Mouse (Mus musculus): Measurements from ENCODE around the gene Gpx2. TPM values are rescaled to one million over a fixed set of nuclear protein-coding genes. Genes with fewer than 3 reads are reported as not detected.
"Not testable (repeated sequence)": the region's sequence is repeated elsewhere in the genome, so short reads cannot be mapped to it uniquely, and the experiment has no call there.

The Gpx2 gene
- polyA plus RNA-seq, 1 experiment from 2014 or later: not detected

GRCm38 (mm10) chr12:76803700-76804252 lies 8.4 kb upstream of the Gpx2 start:
- H3K4me3 ChIP-seq (replicated peaks): no peak overlapping the region
- H3K27ac ChIP-seq: no peak overlapping the region
- peaks cover 25% of the 10 kb centered on the region for H3K27me3 ChIP-seq
- DNase-seq: peak; percentile 17
- H3K9ac ChIP-seq: no peak overlapping the region
- H3K36me3 ChIP-seq: no peaks in the 10 kb centered on the region
- H3K4me2 ChIP-seq: no peak overlapping the region
- H3K9me3 ChIP-seq (replicated peaks): no peaks in the 10 kb centered on the region
- ATAC-seq (ENCODE audit: low read depth): no peak
- no peaks in the 10 kb centered on the region for H3K4me1 ChIP-seq (replicated peaks)
- 41% methylated on average over 7 of the region's 7 CpGs for WGBS (ENCODE audit: insufficient replicate concordance)

- H3K36me3 ChIP-seq: no peaks in the 10 kb centered on the region
- no peak overlapping the region for H3K27ac ChIP-seq
- H3K27me3 ChIP-seq: peaks cover 31% of the 10 kb centered on the region
- H3K9ac ChIP-seq: no peak overlapping the region
- WGBS (ENCODE audit: insufficient replicate concordance): 84% methylated on average over 10 of the region's 10 CpGs
- no peak for DNase-seq
- no peak overlapping the region for H3K4me2 ChIP-seq
- no peaks in the 10 kb centered on the region for H3K9me3 ChIP-seq (replicated peaks)
- H3K4me3 ChIP-seq (replicated peaks): no peak overlapping the region
- ATAC-seq (ENCODE audit: low read depth): no peak
- no peaks in the 10 kb centered on the region for H3K4me1 ChIP-seq (replicated peaks)
These were observed 7.7 kb upstream of the Gpx2 start for GRCm38 (mm10) chr12:76803028-76803427.

GRCm38 (mm10) chr12:76798008-76798720 lies 2.8 kb upstream of the Gpx2 start:
- DNase-seq (no peak), ATAC-seq (ENCODE audit: low read depth) (no peak)
- Histone ChIP-seq H3K9ac (no peak overlapping the region), H3K4me2 (no peak overlapping the region), H3K4me3 (replicated peaks) (no peak overlapping the region), H3K9me3 (replicated peaks) (no peaks in the 10 kb centered on the region), H3K27me3 (peaks cover 41% of the 10 kb centered on the region), H3K4me1 (replicated peaks) (no peaks in the 10 kb centered on the region), H3K27ac (no peak overlapping the region), H3K36me3 (no peaks in the 10 kb centered on the region)
- WGBS (ENCODE audit: insufficient replicate concordance): 57% methylated on average over 5 of the region's 5 CpGs

DNA sequence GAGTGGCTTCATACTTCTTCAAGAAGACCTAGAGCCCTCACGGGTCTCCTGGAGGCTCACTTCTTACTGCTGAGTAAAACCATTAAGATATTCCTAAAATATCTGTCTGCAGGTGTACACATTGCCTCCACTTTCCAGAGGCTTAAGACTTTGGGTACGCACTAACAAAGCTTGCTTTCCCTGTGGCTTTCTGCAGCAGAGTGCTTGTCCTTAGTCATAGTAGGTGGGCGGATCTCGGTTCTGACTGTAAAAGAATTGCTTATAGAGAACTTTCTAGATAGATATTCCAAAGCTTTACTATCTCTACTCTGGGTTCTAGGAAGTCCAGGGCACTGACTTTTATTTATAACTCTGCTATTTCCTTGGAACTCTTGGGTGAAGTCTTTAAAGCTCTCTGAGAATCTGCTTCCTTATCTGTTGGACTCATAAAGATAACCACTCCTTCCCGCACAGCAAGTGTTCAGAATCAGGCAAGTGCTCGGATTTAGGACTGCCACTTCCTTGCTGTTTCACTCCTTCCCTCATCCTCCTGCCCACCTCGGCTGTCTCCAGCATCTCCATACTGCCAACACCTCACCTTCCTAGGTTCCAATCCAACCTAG lies 1.7 kb upstream of the Gpx2 start:
- WGBS (ENCODE audit: insufficient replicate concordance): 51% methylated on average over 7 of the region's 7 CpGs
- no peak for ATAC-seq (ENCODE audit: low read depth)
- no peak overlapping the region for H3K27ac ChIP-seq
- H3K36me3 ChIP-seq: no peaks in the 10 kb centered on the region
- no peaks in the 10 kb centered on the region for H3K4me1 ChIP-seq (replicated peaks)
- H3K27me3 ChIP-seq: peaks cover 41% of the 10 kb centered on the region
- H3K4me2 ChIP-seq: no peak overlapping the region
- no peak overlapping the region for H3K9ac ChIP-seq
- no peak overlapping the region for H3K4me3 ChIP-seq (replicated peaks)
- no peak for DNase-seq
- no peaks in the 10 kb centered on the region for H3K9me3 ChIP-seq (replicated peaks)

GRCm38 (mm10) chr12:76792540-76792939 lies 2.8 kb downstream of the Gpx2 start:
- not testable (repeated sequence) for ATAC-seq (ENCODE audit: low read depth); H3K4me3 ChIP-seq (replicated peaks); DNase-seq; H3K9me3 ChIP-seq (replicated peaks); H3K4me1 ChIP-seq (replicated peaks); H3K9ac ChIP-seq; H3K27ac ChIP-seq; H3K36me3 ChIP-seq; H3K4me2 ChIP-seq
- H3K27me3 ChIP-seq: peaks cover 15% of the 10 kb centered on the region; the same call in 1 of the 2 replicates
- 46% methylated on average over 14 of the region's 14 CpGs for WGBS (ENCODE audit: insufficient replicate concordance)

DNA sequence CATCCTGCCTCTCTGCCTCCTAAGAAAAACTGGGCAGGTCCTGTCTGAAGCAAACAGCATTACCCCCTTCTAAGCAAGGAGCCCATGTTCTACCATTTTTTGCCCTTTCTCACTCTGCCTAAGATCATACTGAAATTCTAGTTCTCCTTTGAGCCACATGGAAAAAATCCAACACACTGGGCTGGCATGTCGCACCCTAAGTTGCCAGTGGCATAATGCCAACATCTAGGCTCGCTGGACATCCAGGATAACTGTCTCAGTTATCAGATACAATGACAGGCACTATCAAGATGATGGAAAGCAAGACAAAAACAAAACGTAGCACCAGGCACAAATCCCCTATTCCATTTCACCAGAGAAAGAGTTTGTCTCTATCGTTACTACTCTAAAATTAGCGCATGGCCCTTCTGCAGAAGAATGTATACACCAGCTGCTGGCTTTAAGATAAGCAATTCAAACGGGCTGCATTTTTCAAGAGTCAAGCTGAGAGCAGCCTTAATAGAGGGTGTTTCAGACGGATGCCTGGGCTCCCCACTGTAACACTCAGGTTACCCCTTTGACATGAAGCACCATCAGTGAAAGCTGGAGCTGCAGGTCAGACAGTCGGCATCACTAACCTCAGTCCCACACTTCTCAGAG lies 4.8 kb downstream of the Gpx2 start:
- no peak overlapping the region for H3K27ac ChIP-seq

DNA sequence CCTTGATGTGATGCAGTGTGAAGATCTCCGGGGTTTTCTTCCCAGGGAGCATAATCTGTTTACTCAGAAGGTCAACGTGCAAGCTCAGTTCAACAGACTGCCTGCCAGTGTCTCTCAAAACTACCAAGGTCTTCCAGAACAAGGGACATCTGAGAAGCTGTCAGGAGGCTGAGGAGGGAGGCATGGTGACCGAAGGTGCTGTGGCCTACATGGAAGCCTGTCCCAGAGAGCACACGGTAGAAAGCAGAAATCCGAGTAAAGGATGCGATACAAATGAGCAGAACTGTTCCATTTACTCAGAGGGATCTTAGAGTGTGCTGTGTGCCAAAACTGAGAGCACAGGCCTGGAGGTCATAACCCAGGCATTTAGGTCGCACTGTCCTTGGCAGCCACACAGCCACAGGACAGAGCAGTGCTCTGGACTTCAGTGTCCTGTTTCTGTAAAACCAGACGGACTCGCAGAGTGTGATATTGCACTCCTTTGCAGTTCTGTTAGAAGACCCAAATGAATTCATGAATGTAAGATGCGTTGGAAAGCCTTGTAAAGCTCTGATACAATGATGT lies 11.2 kb downstream of the Gpx2 start:
- DNase-seq (no peak), ATAC-seq (ENCODE audit: low read depth) (no peak)
- Histone ChIP-seq H3K9me3 (replicated peaks) (no peaks in the 10 kb centered on the region), H3K4me2 (no peak overlapping the region), H3K36me3 (no peaks in the 10 kb centered on the region), H3K27ac (no peak overlapping the region), H3K4me3 (replicated peaks) (no peak overlapping the region), H3K9ac (no peak overlapping the region), H3K27me3 (no peaks in the 10 kb centered on the region), H3K4me1 (replicated peaks) (no peaks in the 10 kb centered on the region)
- WGBS (ENCODE audit: insufficient replicate concordance): 67% methylated on average over 10 of the region's 10 CpGs

More for the DNA sequence above, 4.8 kb downstream of the Gpx2 start:
- no peaks in the 10 kb centered on the region for H3K36me3 ChIP-seq
- DNase-seq (no peak), ATAC-seq (ENCODE audit: low read depth) (no peak)
- no peak overlapping the region for H3K9ac ChIP-seq
- no peaks in the 10 kb centered on the region for H3K9me3 ChIP-seq (replicated peaks)
- H3K27me3 ChIP-seq: peaks cover 4% of the 10 kb centered on the region; the same call in 1 of the 2 replicates
- H3K4me2 ChIP-seq: no peak overlapping the region
- 33% methylated on average over 8 of the region's 8 CpGs for WGBS (ENCODE audit: insufficient replicate concordance)
- peaks cover 3% of the 10 kb centered on the region; the same call in 1 of the 2 replicates for H3K4me1 ChIP-seq (replicated peaks)
- no peak overlapping the region for H3K4me3 ChIP-seq (replicated peaks)

DNA sequence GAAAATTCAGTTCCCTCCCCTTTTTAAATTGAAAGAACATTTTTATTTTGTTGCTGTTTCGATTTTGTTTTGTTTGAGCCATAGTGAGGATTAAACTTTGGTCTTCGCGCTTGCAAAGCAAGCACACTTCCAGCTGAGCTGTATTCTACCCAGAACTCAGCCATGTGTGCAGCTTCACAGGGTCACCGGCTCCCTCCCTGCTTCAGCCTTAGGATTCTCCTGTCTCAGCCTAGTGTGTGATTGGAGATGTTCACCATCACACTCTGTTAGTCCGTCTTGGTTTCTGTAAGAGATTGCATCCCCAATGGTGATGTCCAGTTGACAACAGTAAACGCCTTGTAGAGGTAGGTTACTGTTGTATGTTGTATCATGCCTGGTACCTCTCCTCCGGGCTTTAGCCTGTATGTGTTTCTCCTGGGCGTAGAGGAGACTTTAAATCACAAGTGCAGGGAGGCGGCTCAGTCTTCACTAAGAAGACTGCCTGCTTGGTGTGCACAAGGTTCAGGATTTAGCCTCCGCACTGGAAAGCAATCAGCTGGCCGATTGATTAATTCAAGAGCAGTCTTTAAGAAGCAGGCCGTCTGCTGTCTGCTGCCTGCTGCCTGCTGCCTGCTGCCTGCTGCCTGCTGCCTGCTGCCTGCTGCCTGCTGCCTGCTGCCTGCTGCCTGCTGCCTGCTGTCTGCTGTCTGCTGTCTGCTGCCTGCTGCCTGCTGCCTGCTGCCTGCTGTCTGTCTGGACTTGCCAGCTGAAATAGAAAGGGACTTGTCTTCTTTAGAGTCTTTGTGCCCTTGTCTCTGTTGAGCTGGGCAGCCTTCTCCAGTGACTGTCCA lies 14.5 kb downstream of the Gpx2 start:
- Histone ChIP-seq H3K9me3 (replicated peaks) (no peaks in the 10 kb centered on the region), H3K4me3 (replicated peaks) (no peak overlapping the region), H3K27ac (no peak overlapping the region), H3K36me3 (peaks cover 8% of the 10 kb centered on the region), H3K9ac (no peak overlapping the region), H3K4me2 (no peak overlapping the region), H3K27me3 (no peaks in the 10 kb centered on the region), H3K4me1 (replicated peaks) (no peaks in the 10 kb centered on the region)
- ATAC-seq (ENCODE audit: low read depth): no peak
- DNase-seq: no peak
- WGBS (ENCODE audit: insufficient replicate concordance): 81% methylated on average over 12 of the region's 12 CpGs

- Histone ChIP-seq H3K4me2 (no peak overlapping the region), H3K9me3 (replicated peaks) (no peaks in the 10 kb centered on the region), H3K4me3 (replicated peaks) (no peak overlapping the region), H3K27me3 (no peaks in the 10 kb centered on the region), H3K36me3 (peaks cover 8% of the 10 kb centered on the region), H3K4me1 (replicated peaks) (no peaks in the 10 kb centered on the region), H3K27ac (no peak overlapping the region), H3K9ac (no peak overlapping the region)
- DNase-seq: no peak
- no peak for ATAC-seq (ENCODE audit: low read depth)
- WGBS (ENCODE audit: insufficient replicate concordance): 77% methylated on average over 5 of the region's 5 CpGs
These were observed 15.4 kb downstream of the Gpx2 start for GRCm38 (mm10) chr12:76779951-76780350.

DNA sequence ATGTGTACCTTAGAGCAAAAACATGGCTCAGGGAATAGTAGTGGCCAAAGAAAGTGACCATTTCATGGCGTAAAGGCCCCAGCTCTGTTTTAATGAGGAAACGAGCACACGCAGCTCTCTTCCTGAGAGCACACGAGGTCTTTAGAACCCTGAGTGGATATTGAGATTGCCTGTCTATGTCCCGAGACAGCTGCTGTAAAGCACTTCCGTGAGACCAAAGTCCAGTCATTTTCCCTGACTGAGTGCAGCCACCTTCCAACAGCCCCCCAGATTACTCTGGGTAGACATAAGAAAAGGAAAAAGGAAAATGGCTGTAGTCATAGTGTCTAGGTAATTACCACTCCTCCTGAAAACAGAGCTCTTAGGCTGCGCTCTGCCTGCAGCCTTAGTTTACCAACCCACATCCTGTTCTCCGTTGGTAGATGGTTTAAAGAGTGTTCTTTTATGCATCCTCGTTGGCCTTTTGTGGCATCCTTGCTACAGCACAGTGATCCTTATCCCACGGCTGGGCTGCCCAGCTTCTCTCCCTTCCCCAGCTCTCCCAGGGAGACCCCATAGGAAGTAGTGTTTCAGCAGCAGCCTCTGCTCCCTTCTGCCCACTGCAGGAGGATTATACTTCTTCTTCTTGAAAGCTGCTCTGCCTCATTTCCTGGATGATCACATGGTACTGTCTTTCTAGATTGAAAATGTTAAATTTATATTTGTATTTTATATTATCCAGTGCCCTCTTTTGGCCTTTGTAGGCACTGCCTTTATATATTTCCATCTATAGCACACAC lies 16.9 kb downstream of the Gpx2 start:
- no peak for DNase-seq
- H3K27me3 ChIP-seq: no peaks in the 10 kb centered on the region
- H3K9me3 ChIP-seq (replicated peaks): no peaks in the 10 kb centered on the region
- H3K9ac ChIP-seq: no peak overlapping the region
- H3K4me1 ChIP-seq (replicated peaks): no peaks in the 10 kb centered on the region
- H3K27ac ChIP-seq: no peak overlapping the region
- ATAC-seq (ENCODE audit: low read depth): no peak
- H3K4me2 ChIP-seq: no peak overlapping the region
- H3K4me3 ChIP-seq (replicated peaks): no peak overlapping the region
- 73% methylated on average over 10 of the region's 10 CpGs for WGBS (ENCODE audit: insufficient replicate concordance)
- peaks cover 8% of the 10 kb centered on the region for H3K36me3 ChIP-seq
